Mouse (Mus musculus) liver, postnatal 0 days (tissue): ENCODE data around the gene Ggt5.
"Not testable (repeated sequence)": the region's sequence is repeated elsewhere in the genome, so short reads cannot be mapped to it uniquely, and the experiment has no call there.

Experiments used
- CTCF ChIP-seq: sonication (generic); IDR thresholded peaks from 2 replicates; pipeline ENCODE4 v1.5.1; 2016; ENCODE audit warnings: antibody characterized with exemption, low read depth
- EP300 ChIP-seq: IDR thresholded peaks from 2 replicates; pipeline ENCODE4 v1.6.1; 2016; ENCODE audit warnings: antibody characterized with exemption, low read depth, mild to moderate bottlenecking

DNA sequence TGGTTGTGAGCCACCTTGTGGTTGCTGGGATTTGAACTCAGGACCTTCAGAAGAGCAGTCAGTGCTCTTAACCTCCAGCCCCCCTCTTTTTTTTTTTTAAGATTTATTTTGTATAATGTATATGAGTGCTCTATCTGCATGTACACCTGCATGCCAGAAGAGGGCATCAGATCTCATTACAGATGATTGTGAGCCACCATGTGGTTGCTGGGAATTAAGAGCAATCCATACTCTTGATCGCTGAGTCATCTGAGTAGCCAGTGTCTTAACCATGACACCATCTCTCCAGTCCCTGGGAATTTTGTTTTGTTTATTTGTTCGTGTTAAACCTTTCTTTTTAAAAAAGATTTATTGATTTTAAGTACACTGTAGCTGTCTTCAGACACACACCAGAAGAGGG is 22.4 kb upstream of the Ggt5 start:
- 0 out of 2 replicates have a peak, but pooled peaks have one; percentile 30 for TF ChIP-seq CTCF
- TF ChIP-seq EP300, result not testable (repeated sequence)
